Mouse (Mus musculus) neural tube, embryonic 14.5 days (tissue): ENCODE measurements at regions not wholly inside any gene's neighbourhood (a gene's known extent, or its start where the extent isn't known, plus 50 kb on each side); places are given as distances from the start of the nearest gene placed in this dataset.

Experiments used
- ATAC-seq: fragments of 200-750 bp; cut with Nextera tagmentation; 2 replicates; pipeline ENCODE4 v1.8.0; 2017; ENCODE audit warnings: low read depth, mild to moderate bottlenecking, moderate TSS enrichment, moderate library complexity
- H3K27ac ChIP-seq: fragments of 300-500 bp; sonication (generic); 2 replicates; pipeline ENCODE4 v1.5.1; 2014; ENCODE audit warnings: low read depth, mild to moderate bottlenecking, control low read depth, low read length, moderate library complexity, mixed read lengths
- H3K27me3 ChIP-seq: fragments of 300-500 bp; sonication (generic); 2 replicates; pipeline ENCODE4 v1.6.1; 2014; ENCODE audit warnings: low read length; ENCODE audit not compliant: control insufficient read depth, insufficient read depth
- H3K36me3 ChIP-seq: fragments of 300-500 bp; sonication (generic); 2 replicates; pipeline ENCODE4 v1.6.1; 2014; ENCODE audit warnings: low read length, mixed read lengths; ENCODE audit not compliant: control insufficient read depth, insufficient read depth
- H3K4me1 ChIP-seq: fragments of 300-500 bp; sonication (generic); 2 replicates; pipeline ENCODE4 v1.6.1; 2014; ENCODE audit warnings: low read length; ENCODE audit not compliant: control insufficient read depth, insufficient read depth
- H3K4me2 ChIP-seq: fragments of 300-500 bp; sonication (generic); 2 replicates; pipeline ENCODE4 v1.6.1; 2014; ENCODE audit warnings: mild to moderate bottlenecking, low read depth, low read length, control low read depth
- H3K4me3 ChIP-seq: fragments of 300-500 bp; sonication (generic); 2 replicates; pipeline ENCODE4 v1.5.1; 2014; ENCODE audit warnings: low read depth, low read length, control low read depth, mixed read lengths
- H3K9ac ChIP-seq: fragments of 300-500 bp; sonication (generic); replicated peaks from 2 replicates; pipeline ENCODE4 v1.6.1; 2014; ENCODE audit warnings: low read depth, mild to moderate bottlenecking, control low read depth, low read length, mixed read lengths
- H3K9me3 ChIP-seq: fragments of 300-500 bp; sonication (generic); 2 replicates; pipeline ENCODE4 v1.6.1; 2016; ENCODE audit warnings: low read length; ENCODE audit not compliant: control insufficient read depth
- WGBS: fragments of 180-500 bp; shearing (Covaris S2); extraction: QIAGEN DNeasy Blood & Tissue Kit; methylation state at CpG from one replicate; pipeline ENCODE4 v1.1.7; 2014; 5-methylcytosine and 5-hydroxymethylcytosine counted together

DNA sequence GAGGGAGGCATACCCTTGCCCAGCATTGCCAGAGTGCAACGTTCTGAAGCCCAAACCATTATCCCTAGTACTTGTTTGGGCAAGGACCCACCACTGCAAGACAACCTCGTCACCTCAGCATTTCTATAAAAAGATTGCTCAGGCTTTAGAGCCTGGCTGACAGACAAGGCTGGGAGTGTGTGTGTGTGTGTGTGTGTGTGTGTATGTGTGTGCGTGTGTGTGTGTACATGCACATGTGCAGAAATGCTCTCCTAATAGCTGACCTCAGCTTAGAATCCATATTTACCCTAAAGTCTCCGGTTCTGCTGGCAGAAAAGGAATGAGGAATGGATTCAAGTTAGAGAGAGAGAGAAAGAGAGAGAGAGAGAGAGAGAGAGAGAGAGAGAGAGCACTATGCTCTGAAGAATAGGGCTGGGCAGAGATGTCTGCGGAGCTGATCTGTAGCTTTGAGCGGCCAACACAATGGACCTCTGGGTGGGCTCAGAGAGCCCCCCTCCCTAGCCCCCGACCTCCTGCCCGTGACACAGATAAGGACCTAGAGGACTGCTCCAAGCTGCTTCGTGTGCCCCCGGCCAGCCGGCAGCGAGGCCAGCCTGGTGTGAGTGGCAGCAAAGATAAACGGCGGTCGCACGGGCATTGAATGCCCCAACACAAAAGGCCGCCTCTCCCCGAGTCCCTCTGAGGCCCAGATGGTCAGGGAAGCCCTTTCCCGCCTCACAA, 166.1 kb downstream of the H2al1j start:
- Histone ChIP-seq H3K9ac (no peak overlapping the region; the same call in 1 of the 2 replicates), H3K4me2 (peak overlapping the region; percentile 33; the same call in 1 of the 2 replicates), H3K9me3 (no peaks in the 10 kb centered on the region), H3K4me3 (no peak overlapping the region), H3K27me3 (no peaks in the 10 kb centered on the region), H3K36me3 (no peaks in the 10 kb centered on the region), H3K27ac (peak overlapping the region; percentile 86), H3K4me1 (0 out of 2 replicates have a peak, but pooled peaks cover 6% of the 10 kb centered on the region)
- peak; percentile 67; the same call in 1 of the 2 replicates for ATAC-seq
- WGBS = 27% methylated on average over 18 of the region's 19 CpGs

GRCm38 (mm10) chrX:11494246-11494630, 166.6 kb downstream of the H2al1j start:
- WGBS = 25% methylated on average over 12 of the region's 12 CpGs
- H3K4me3 ChIP-seq = no peak overlapping the region
- H3K9ac ChIP-seq = no peak overlapping the region; the same call in 1 of the 2 replicates
- no peaks in the 10 kb centered on the region for H3K36me3 ChIP-seq
- no peaks in the 10 kb centered on the region for H3K27me3 ChIP-seq
- 0 out of 2 replicates have a peak, but pooled peaks cover 6% of the 10 kb centered on the region for H3K4me1 ChIP-seq
- peak; percentile 22; the same call in 1 of the 2 replicates for ATAC-seq
- no peaks in the 10 kb centered on the region for H3K9me3 ChIP-seq
- H3K4me2 ChIP-seq = peak overlapping the region; percentile 33; the same call in 1 of the 2 replicates
- H3K27ac ChIP-seq = peak overlapping the region; percentile 86

GRCm38 (mm10) chrX:11512439-11512838, 184.8 kb downstream of the H2al1j start:
- no peaks in the 10 kb centered on the region for H3K9me3 ChIP-seq
- 33% methylated on average over 5 of the region's 5 CpGs for WGBS
- H3K4me1 ChIP-seq = no peaks in the 10 kb centered on the region
- no peak overlapping the region for H3K27ac ChIP-seq
- no peak overlapping the region for H3K4me3 ChIP-seq
- H3K4me2 ChIP-seq = no peak overlapping the region
- no peak overlapping the region for H3K9ac ChIP-seq
- no peaks in the 10 kb centered on the region for H3K27me3 ChIP-seq
- H3K36me3 ChIP-seq = no peaks in the 10 kb centered on the region
- ATAC-seq = peak; percentile 66; the same call in 1 of the 2 replicates

DNA sequence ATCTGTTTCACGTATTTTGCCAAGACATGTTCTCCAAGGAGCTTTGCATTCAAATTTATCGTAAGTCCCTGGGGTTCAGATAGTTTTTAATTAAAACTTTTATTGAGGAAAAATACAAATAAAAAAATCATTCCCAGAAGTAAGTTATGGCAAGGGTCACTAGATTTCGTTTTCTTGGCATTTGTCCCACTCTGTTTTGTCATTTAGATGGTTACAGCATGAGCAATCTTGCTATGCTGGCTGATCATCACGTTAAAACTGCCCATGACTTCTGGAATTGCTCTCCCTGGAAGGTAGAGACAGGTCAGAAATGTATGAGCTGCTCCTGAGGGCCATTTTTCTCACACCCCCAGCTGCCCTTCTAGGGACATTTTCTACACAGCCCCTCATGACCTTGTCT, 185.3 kb downstream of the H2al1j start:
- 54% methylated on average over 4 of the region's 4 CpGs for WGBS
- Histone ChIP-seq H3K9ac (no peak overlapping the region), H3K4me2 (no peak overlapping the region), H3K9me3 (no peaks in the 10 kb centered on the region), H3K4me1 (no peaks in the 10 kb centered on the region), H3K27me3 (no peaks in the 10 kb centered on the region), H3K4me3 (no peak overlapping the region), H3K36me3 (no peaks in the 10 kb centered on the region), H3K27ac (no peak overlapping the region)
- no peak for ATAC-seq

DNA sequence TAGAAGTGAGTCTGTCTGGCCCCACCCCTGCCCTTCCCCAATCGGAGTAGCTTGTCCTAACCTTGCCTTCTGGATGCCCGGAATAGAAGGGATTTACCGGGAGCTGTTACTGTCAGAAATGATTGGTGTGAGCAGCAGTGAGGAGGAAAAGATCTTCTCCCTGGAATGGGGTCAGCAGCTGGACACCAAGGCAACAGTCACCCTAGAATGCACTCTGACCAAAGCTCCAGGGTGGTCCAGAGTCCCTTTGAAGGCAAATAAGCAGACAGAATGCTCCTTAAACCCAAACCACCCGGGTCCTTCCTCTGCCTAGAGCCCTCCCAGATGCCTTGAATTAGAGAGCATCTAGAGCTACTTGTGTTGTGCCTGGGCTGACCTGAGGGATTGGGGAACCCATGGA, 196.2 kb downstream of the H2al1j start:
- H3K27me3 ChIP-seq = no peaks in the 10 kb centered on the region
- WGBS = 21% methylated on average over 4 of the region's 4 CpGs
- H3K9ac ChIP-seq = no peak overlapping the region
- H3K4me3 ChIP-seq = no peak overlapping the region
- ATAC-seq = no peak
- no peak overlapping the region for H3K27ac ChIP-seq
- H3K9me3 ChIP-seq = no peaks in the 10 kb centered on the region
- no peaks in the 10 kb centered on the region for H3K4me1 ChIP-seq
- no peak overlapping the region for H3K4me2 ChIP-seq
- no peaks in the 10 kb centered on the region for H3K36me3 ChIP-seq

DNA sequence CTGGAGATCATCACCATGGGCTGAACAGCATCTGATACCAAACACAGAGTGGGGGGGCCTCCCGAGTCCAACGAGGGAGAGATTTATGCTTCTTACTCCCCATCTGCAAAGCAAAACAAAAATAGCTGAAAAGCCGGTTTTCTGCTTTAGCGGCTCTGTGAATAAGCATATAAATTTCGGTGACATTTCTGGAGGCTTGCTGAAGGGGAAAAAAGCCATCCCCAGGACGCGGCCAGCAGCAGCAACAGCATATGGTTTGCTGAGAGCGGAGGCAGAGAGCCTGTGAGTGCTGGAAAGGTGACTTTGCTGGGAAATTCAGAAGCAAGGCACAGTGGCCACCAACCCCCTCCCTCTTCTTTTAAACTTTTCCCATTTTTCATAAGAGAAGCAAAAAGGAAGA, 197.7 kb downstream of the H2al1j start:
- 29% methylated on average over 8 of the region's 8 CpGs for WGBS
- Histone ChIP-seq H3K36me3 (no peaks in the 10 kb centered on the region), H3K4me2 (no peak overlapping the region), H3K9me3 (no peaks in the 10 kb centered on the region), H3K27me3 (no peaks in the 10 kb centered on the region), H3K4me1 (no peaks in the 10 kb centered on the region), H3K9ac (no peak overlapping the region), H3K27ac (no peak overlapping the region), H3K4me3 (no peak overlapping the region)
- ATAC-seq = no peak

GRCm38 (mm10) chrX:11528589-11528988, 201.0 kb downstream of the H2al1j start:
- no peak overlapping the region for H3K27ac ChIP-seq

DNA sequence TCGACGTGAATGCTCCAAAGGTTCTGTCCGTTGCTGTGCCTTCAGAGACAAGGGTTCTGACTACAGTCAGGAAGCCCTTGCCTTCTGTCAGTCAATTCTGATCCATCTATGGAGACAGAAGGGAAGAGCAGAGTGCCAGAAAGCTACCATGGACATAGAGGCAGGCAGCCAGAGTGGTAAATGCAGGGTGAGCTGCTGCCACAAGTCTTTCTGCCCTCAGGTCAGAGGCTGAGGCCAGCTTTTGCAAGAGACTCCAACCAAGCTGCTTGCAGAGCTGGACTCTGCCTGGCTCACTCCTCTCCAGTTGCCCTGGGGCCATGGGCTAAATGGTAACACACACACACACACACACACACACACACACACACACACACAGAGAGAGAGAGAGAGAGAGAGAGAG, 201.6 kb downstream of the H2al1j start:
- no peaks in the 10 kb centered on the region for H3K27me3 ChIP-seq
- H3K4me1 ChIP-seq = no peaks in the 10 kb centered on the region
- H3K36me3 ChIP-seq = no peaks in the 10 kb centered on the region
- no peak overlapping the region for H3K4me3 ChIP-seq
- no peak overlapping the region for H3K27ac ChIP-seq
- no peak overlapping the region for H3K9ac ChIP-seq
- WGBS = 85% methylated on average over 3 of the region's 3 CpGs
- no peak overlapping the region for H3K4me2 ChIP-seq
- no peak for ATAC-seq
- H3K9me3 ChIP-seq = no peaks in the 10 kb centered on the region

More at GRCm38 (mm10) chrX:11528589-11528988, 201.0 kb downstream of the H2al1j start:
- ATAC-seq = no peak
- H3K9me3 ChIP-seq = no peaks in the 10 kb centered on the region
- 83% methylated on average over 5 of the region's 5 CpGs for WGBS
- H3K27me3 ChIP-seq = no peaks in the 10 kb centered on the region
- no peak overlapping the region for H3K4me2 ChIP-seq
- H3K4me3 ChIP-seq = no peak overlapping the region
- H3K36me3 ChIP-seq = no peaks in the 10 kb centered on the region
- H3K4me1 ChIP-seq = no peaks in the 10 kb centered on the region
- H3K9ac ChIP-seq = no peak overlapping the region

DNA sequence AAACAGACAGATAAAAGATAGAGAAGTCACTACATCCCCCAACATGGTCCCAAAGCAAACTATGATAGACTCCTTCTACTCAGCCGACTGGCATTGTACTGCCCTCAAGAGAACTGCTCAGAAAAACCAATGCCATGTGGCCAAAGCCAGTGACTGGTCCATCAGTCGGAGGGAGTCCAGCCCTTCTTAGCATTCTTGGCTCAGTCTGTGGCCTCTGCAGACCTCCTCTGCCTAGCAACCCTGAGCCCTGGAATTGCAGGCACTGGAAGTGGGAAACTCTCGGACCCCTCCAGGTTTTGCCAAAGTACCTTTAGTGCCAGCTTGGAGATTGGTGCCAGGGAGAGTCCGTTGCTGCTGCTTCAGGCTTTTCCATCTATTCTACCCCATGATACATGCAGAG, 205.2 kb downstream of the H2al1j start:
- H3K4me3 ChIP-seq = no peak overlapping the region
- no peaks in the 10 kb centered on the region for H3K4me1 ChIP-seq
- H3K4me2 ChIP-seq = no peak overlapping the region
- no peaks in the 10 kb centered on the region for H3K27me3 ChIP-seq
- 50% methylated on average over 4 of the region's 4 CpGs for WGBS
- no peak for ATAC-seq
- no peaks in the 10 kb centered on the region for H3K9me3 ChIP-seq
- no peak overlapping the region for H3K9ac ChIP-seq
- no peak overlapping the region for H3K27ac ChIP-seq
- no peaks in the 10 kb centered on the region for H3K36me3 ChIP-seq
